Mouse (Mus musculus): Measurements from ENCODE around the gene Fbxw4.

Fbxw4 gene

DNA sequence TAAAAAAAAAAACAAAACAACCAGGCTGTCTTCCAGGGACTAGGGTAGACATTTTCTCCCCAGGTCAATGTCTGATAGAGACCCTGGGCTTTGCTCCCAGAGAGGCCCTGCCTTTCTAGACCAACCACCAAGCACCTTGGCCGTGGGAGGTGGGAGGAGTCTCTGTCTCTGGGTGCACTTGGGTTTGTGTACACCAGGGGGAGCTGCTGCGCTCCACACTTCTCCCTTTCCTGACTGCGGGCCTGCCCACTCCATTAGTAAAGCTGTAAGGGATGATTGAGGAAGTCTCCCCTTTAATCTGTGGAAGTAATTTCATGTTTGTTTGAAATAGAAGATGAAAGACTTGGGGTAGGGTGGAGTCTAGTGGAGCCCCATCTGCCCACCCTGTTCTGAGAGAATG is 78.9 kb downstream of the Fbxw4 start:
- in situ Hi-C loops (cut with MseI, MboI), result no loop called here

DNA sequence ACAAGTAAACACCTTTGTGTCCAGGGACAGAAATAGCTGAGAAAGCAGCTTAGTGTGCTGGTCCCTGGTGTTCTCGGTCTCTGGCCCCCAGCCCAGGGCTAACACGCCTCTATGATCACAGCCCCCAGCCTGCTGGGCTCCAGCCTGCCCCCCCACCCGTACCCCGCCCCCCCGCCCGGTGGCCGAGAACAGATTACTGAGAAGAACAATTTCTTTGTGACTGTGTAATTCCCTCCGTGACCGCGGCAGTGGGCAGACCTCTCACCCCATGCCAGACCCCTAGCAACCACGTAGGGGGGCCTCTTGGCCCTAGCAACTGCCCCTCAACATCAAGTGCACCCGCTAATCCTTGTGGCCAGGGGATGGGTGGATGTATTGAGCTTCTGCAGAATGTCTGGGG is 79.9 kb downstream of the Fbxw4 start:
- in situ Hi-C loops (cut with MseI, MboI), result no loop called here

DNA sequence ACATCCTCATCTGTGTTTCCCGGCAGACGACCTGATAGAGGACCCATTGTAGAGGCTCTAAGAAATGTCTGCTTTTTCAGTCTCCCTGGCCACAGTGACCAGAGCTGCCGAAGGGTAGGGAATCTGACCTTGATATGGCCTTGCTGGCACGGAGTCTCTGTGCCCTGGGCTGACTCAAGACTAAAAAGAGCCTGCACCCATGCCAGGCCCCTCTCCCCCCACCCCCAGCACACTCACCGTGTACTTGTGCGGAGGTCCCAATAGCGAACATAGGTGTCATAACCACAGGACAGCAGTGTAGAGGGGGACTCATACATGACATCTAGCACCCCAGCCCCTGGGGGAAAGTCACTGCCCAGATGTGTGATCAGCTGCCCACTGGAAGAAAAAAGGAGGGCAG is 80.7 kb downstream of the Fbxw4 start:
- in situ Hi-C loops (cut with MseI, MboI), result loop anchor here (10.0 kb wide), 1 partner anchor 165 kb away; the partner anchor contains the start of genes Fgf8 (in 2 of the 2) and Npm3 (in 2 of the 2)

DNA sequence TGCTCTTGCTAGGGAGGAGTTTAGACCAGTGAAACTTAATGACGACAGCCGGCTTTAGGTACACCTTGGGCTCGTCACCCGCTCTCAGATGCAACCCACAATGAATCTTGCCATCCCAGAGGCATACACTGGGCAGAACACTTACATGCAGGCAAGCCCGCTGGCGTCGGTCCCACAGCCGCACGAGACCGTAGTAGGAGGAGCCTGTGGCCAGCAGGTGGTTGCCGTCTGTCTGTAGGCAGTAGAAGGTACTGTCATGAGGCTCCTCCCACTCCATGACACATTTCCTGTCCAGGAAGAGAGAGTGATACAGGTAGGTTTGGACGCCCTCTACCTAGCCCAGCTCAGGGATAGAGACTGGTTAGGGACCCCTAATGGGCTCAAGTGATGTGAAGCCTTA is 81.1 kb downstream of the Fbxw4 start:
- in situ Hi-C loops (cut with MseI, MboI), result loop anchor here (10.0 kb wide), 1 partner anchor 166 kb away; the partner anchor contains the start of genes Fgf8 (in 2 of the 2) and Npm3 (in 2 of the 2)

DNA sequence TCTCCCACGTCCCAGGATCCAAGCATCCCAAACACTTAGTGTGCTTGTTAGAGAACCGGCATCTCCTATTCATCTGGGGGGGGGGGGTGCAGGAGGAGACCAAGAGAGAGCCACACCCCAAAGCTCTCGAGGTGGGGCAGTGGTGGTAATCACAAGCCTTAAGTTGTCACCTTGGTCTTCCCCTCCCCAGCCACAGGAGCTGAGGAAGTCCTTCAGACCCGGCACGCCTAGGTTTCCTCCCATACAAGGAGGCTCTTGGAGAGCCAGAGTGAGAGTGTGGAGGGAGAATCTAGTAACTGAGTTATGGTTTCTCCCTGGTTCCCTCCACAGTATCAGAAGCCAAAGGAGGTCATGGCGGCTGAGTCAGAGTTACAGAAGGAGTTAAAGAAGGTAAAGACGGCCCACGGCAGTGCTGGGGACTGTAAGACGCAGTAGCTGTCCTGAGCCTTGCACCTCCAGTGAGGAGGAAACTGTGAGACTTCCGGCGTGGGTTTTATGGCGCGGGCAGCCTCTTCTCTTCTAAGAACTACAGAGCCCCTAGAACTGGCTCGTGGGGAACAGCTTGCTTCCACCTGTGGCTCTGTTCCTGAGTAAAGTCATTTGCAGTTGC is 82.9 kb downstream of the Fbxw4 start:
- in situ Hi-C loops (cut with MseI, MboI), result loop anchor here (10.0 kb wide), 1 partner anchor 168 kb away; the partner anchor contains the start of genes Fgf8 (in 2 of the 2) and Npm3 (in 2 of the 2)

DNA sequence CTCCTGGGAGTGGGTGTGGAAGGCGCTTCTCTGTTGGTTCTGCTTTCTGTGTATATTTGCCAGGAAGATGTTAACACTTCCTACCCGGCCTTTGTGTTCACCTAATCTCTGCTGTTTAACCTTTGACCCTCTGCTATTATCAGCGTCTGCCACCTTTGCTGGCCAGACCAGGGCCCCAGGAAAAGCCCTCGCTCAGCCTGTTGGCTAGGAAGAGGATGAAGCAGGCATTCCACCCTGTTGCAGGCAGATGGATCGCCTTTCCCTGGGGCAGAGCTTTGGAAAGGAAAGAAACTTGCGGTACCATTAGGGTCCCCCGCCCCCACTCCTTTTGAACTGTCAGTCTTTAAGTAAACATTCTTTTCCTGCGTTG is 84.5 kb downstream of the Fbxw4 start:
- in situ Hi-C loops (cut with MseI, MboI), result loop anchor here (10.0 kb wide), 1 partner anchor 169 kb away; the partner anchor contains the start of genes Fgf8 (in 2 of the 2) and Npm3 (in 2 of the 2)

DNA sequence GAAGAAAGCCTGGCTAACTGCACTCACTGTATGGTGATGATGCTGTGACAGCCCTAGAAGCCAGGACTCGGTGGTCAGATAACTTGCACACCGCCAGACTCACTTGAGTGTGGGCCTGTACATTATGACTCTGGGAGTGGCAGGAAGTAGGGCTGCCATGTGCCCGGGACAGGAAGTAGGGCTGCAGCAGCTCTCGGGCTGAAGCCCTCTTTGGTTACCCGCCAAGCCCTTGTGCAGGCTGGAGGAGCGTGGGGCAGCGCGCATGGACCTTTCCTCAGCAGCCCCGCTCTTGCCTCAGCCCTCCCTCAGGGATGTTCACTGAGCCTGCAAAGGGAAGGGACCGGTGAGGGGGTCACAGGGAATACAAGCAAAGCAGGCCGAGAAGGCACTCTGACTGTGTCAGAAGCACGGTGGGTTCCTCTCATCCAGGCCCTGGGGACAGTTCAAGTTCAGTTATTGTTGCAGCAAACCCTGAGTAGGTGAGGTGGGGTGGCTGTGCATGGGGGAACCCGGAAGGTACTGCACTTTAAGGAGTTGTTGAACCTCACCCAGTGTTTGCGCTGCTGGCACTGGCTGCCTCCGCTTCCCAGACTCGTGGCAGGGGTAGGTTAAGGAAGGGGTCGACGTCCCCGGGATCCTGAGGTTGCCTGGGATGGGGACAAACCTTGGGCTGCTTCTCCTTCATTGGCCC is 85.0 kb downstream of the Fbxw4 start:
- in situ Hi-C loops (cut with MseI, MboI), result loop anchor here (10.0 kb wide), 1 partner anchor 170 kb away; the partner anchor contains the start of genes Fgf8 (in 2 of the 2) and Npm3 (in 2 of the 2)

DNA sequence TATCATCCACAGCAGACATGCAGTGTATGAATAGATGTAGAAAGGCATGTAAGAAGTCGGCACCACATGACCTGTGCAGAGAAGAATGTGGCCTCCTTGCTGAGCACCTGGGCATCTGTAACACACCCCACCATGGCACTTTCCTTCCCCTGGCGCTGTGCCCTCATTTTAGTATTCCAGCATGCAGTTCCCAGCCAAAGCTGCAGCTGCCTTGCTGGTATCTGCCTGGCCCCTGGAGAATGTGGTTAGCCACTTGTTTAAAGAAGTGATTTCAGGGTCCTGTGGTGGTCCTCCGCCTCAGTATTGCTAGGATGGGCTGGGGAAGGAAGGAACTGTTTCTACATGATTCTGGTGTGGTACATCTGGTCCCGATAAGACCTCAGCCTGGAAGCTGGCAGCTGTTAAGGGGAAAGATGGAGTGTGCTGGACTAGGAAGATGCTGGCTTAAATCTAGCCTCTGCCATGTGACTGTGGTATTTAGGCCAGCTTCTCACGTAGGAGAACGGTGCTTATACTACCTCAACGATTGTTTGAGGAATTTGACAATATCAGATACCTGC is 85.7 kb downstream of the Fbxw4 start:
- in situ Hi-C loops (cut with MseI, MboI), result loop anchor here (10.0 kb wide), 1 partner anchor 170 kb away; the partner anchor contains the start of genes Fgf8 (in 2 of the 2) and Npm3 (in 2 of the 2)

DNA sequence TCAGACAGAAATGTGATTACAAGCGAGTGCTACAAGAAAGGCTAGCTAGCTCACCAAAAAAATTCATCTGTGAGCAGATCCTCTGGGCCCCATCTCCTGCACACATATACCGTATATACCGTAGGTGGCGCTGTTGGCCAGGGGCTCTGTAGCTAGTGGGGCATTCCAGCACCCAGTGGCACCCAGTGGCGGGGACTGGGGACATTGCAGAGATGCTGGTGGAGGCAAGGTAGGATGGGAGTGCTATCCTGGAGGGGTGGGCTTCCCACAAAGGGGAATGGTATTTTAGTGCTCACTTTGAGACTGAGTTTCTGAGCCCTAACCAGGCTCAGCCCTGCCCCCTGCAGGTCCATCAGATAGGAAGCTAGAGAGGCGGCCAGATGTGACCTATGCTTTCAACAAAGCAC is 86.2 kb downstream of the Fbxw4 start:
- in situ Hi-C loops (cut with MseI, MboI), result loop anchor here (10.0 kb wide), 1 partner anchor 171 kb away; the partner anchor contains the start of genes Fgf8 (in 2 of the 2) and Npm3 (in 2 of the 2)

DNA sequence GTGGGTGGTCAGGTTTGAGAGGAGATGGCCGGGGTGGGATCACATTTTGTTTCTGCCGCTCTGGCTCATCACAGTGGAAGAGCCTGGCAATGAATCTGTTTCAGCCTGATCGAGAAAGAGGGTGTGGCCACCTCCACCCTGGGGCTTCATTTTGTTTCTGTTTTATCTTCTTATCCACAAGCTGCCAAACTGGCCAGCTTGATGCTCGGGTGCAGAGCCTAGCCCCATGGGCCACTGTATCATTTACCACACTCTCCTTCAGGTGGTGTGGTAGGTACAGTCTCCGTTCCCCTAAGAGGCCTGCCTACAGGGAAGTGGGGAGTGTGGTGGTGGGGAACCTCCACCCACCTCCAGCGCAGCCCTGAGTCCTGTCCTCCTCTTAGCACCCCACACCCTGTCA is 87.1 kb downstream of the Fbxw4 start:
- in situ Hi-C loops (cut with MseI, MboI), result loop anchor here (10.0 kb wide), 1 partner anchor 172 kb away; the partner anchor contains the start of genes Fgf8 (in 2 of the 2) and Npm3 (in 2 of the 2)

DNA sequence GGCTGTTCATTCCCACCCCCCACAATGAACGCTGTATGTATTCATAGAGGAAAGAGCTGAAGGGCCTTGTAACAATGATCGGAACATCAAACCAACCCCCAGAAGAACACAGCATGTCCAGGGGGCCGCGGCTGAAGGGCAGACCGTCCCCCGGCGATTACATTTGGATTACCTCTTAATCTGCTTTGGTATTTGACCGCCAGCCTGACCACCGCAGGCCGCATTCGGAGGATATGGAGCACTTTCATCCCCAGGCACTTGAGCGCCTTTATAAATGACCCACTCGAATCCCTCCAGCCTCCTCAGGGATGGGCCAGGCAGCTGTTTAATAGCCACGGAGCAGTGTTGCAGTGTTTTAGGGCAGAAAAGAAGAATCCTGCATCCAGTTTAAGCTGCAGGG is 92.7 kb downstream of the Fbxw4 start:
- in situ Hi-C loops (cut with MseI, MboI), result no loop called here

DNA sequence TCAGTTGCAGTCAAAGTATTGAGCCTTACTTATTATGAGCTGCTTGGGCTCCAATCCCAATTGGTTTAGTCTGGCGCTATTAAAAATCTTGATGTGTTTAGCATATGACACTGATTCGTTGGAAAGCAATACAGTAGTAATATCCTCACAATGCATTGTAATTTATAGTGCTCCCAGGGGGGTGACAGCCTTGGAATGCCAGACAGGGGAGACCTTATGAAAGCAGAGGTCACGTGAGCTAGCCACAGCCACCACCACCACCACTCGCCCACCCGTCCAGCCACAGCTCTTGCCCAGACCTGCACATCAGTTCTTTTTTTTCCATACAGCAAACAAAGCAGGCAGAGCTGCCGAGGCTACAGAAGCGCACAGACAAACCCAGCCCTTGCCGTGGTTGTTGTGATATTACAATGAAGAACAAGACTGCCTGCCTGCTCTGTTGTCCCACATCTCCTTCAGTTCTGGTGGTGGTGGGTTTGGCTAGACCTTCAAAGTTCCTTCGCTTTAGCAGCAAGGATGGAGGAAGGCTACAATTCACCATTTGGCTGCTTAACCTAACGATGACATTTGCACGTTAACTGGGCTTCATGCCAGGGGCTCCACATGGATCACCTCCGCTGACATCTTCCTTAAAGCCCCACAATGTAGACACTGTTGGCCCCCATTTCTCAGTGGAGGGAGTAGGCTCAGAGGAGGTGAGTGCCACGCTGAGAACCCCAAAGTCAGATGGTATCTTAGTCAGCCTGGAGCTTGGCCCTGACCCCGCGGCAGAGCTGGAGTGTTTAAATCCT is 94.0 kb downstream of the Fbxw4 start:
- in situ Hi-C loops (cut with MseI, MboI), result no loop called here

DNA sequence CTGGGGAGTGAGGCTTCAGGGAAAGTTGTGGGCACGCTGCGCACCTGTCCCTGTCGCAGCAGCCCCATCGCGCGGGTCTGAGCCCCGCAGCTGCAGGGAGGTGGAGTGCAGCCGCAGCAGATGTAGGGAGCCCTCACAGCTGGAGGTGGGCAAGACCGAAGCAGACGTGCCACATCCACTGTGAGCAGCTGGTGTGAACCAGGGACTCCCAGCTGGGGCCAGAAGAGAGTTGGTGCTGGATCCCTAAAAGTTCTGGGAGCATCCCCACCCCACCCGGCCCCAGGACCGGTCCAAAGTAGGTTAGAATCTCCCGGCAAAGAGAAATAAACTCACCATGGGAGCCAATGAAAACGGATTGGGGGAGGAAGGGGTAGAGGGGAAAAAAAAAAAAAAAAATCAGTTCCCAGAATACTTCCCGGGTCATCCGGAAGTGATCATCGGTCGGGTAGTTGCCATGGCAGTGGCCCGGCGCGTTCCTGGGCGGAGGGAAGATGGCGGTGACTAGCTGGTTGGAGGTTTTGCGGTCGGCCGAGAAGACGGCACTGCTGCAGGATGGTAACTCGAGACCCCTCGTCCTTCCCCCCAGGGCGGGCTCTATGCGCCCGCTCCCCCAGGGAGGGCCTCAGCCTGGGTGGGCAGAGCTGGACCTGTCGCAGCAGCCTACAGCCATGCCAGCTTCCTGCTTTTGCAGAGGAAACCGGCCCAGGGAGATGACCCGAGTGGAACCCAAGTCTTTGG is 99.8 kb downstream of the Fbxw4 start, which contains the start of the genes Poll and Gm17018:
Gene Poll, minus strand, starts transcription at position 379 of the 738 bp plus-strand sequence.
Gene Gm17018, plus strand, starts transcription at position 463 of the 738 bp plus-strand sequence.
- in situ Hi-C loops (cut with MseI, MboI), result no loop called here

DNA sequence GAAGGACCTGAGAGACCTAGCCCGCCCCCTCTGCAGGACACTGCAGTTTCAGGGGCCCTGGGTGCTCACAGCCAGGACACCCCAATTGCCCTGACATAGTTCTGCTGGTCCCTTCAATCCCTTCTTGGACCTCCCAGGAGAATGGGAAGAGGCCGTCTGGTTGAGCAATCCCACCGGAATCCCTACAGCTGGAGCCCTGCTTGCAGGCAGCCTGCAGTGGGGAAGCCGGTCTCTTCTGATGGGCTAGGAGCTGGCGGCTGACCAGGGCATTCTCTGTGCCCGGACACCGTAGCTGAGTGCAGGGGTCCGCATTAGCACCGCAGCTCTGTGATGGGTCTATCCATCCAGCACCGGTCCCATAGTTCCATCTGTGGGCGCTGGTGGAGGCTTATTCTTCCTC is 106.0 kb downstream of the Fbxw4 start:
- in situ Hi-C loops (cut with MseI, MboI), result no loop called here

DNA sequence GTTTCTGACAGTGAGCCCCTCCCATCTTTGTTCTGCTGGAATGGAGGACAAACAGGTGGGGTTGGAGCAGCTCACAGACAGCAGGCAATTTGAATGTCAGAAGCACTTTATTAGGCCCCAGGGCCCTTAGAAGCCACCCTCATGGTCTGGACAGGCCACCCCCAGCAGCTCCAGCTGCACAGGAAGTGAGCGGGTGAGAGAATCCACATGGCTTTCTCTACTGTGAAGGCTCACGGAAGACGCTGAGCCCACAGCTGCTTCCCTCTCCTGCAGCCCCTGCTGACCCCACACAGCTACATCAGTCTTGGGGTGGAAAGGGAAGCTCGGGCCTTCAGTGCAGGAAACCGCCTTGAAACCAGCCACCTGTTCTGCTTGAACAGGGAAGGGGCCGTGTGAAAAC is 107.9 kb downstream of the Fbxw4 start:
- in situ Hi-C loops (cut with MseI, MboI), result no loop called here

DNA sequence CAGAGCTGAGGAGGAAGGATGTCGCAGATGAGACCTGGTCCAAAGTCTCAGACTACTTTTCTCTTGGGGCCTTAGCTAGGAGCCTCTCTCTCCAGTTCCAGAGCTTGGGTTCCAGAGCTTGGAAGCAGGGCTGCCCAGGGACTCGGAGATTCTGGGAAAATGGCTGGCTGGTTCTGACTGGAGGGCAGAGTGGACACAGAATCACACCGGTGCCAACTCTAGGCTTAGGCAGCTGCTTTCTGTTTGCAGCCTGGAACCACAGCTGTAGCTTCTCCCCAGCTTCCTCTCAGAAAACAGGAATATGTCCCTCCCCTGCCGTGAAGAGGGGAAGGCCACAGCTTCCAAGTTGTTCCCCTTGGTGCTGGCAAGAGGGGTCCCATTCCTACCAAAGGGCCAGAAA is 110.2 kb downstream of the Fbxw4 start:
- in situ Hi-C loops (cut with MseI, MboI), result loop anchor here (5.0 to 10.0 kb wide), 2 partner anchors 238 to 325 kb away; no protein-coding TSS in a partner anchor

DNA sequence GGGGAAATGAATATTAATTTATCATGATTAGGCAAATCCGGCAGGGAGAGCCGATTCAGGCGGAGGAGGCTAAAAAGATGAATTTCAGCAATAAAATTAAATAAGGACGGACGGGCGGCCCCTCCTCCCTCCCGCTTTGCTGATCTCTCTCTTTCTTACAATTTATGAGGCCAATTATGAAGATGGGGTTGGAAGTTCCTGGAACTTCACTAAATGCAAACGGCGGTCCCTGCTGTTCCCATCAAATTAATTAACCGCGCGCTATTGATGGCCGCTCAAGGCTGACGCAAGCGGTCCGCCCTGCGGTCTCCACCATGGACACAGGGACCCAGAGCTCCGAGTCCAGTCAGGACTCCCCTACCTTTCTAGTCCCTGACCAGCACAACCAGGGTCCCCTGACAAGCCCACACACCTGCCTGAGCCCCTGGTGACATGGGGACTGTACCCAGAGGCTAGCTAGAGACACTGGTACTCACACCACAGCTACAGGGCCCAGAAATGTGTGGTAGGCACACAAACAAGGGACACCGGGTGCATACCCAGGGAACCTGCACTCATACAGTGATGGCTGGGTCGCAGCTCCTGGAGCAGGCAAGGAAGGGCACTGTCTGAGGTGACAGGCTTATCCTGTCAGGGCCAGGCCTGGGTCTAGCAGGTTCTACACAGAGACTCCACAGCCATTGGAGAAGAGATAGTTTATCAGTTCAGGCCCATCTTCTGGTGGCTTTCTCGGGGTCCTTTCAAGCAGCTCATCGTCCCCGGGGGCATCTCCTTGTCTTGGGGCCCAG is 110.8 kb downstream of the Fbxw4 start:
- in situ Hi-C loops (cut with MseI, MboI), result loop anchor here (5.0 to 10.0 kb wide), 2 partner anchors 237 to 325 kb away; no protein-coding TSS in a partner anchor

DNA sequence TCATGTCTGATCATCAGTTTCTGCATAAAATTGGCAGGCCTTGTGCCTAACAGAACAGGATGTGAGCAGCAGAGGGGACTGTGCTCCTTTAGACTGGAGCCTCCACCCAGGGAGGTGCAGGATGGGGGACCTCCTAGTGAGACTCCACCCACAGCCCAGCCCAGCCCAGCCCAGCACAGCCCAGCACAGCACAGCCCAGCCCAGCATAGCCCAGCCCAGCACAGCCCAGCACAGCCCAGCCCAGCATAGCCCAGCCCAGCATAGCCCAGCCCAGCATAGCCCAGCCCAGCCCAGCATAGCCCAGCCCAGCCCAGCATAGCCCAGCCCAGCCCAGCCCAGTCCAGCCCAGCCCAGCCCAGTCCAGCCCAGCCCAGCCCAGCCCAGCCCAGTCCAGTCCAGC is 111.9 kb downstream of the Fbxw4 start:
- in situ Hi-C loops (cut with MseI, MboI), result loop anchor here (5.0 to 10.0 kb wide), 2 partner anchors 236 to 323 kb away; no protein-coding TSS in a partner anchor

DNA sequence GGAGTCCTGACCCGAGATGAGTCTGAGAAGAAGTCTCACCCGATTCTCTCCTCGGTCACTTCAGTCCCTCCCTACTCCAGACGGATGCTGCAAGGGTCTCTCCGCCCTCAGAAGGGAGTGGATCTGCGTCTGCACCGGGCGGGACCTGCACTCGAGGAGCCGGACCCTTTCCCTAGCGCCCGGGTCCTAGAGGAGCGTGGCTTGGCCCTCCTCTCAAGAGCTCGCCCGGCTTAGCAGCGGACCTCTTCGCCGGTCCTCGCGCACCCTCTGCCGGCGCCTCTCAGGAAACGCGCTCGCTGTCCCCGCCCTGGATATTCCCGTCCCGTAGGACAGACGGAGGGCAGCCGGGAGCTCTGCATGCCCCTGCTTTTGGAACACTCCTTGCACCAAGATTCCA is 115.2 kb downstream of the Fbxw4 start:
- in situ Hi-C loops (cut with MseI, MboI), result loop anchor here (5.0 to 10.0 kb wide), 2 partner anchors 233 to 320 kb away; no protein-coding TSS in a partner anchor
